Mouse (Mus musculus): ENCODE results near the gene Ly6g5c. TPM values are rescaled to one million over a fixed set of nuclear protein-coding genes. Genes with fewer than 3 reads are reported as not detected.
A peak's percentile ranks its signal among the peaks of the same experiment; 100 is the strongest.

Gene Ly6g5c
- polyA plus RNA-seq, 1 experiment, result not detected

DNA sequence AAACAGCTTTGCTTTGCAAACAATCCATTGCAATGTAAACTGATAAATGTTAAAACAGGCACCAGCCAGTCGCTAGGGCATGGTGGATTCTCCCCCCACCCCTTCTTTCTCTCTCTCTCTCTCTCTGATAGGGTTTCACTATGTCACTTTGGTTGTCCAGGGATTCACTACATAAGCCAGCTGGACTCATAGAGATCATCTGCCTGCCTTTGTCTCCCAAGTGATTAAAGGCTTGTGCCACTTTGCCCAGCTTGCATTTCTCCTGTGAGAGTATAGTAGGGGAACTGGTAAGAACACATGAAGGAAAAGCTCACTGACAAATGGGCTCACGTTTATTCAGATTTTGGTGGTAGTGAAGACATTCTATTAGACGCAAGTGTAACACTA, 24.1 kb downstream of the Ly6g5c start:
- WGBS, result 60% methylated on average over 3 of the region's 3 CpGs
- H3K4me3 ChIP-seq (ENCODE audit: insufficient read depth, low read depth, low read length), result no peak overlapping the region
- no peak for DNase-seq
- H3K27ac ChIP-seq (ENCODE audit: insufficient read depth, low read depth, low read length), result no peak overlapping the region; the same call in 1 of the 2 replicates
- TF ChIP-seq CTCF (conservative IDR thresholded peaks at IDR 0.05; ENCODE audit: insufficient read depth, insufficient read length, low read depth, low read length) (no peak), POLR2A (IDR thresholded peaks at IDR 0.05; ENCODE audit: low read depth, low read length) (no peak)
- H3K27me3 ChIP-seq (replicated peaks; ENCODE audit: control insufficient read depth, insufficient read depth, low read length), result no peaks in the 10 kb centered on the region
- H3K36me3 ChIP-seq (ENCODE audit: control insufficient read depth, insufficient read depth, low read length), result no peaks in the 10 kb centered on the region
- peaks cover 10% of the 10 kb centered on the region; the same call in 1 of the 2 replicates for H3K4me1 ChIP-seq (ENCODE audit: control insufficient read depth, insufficient read depth, low read length)

DNA sequence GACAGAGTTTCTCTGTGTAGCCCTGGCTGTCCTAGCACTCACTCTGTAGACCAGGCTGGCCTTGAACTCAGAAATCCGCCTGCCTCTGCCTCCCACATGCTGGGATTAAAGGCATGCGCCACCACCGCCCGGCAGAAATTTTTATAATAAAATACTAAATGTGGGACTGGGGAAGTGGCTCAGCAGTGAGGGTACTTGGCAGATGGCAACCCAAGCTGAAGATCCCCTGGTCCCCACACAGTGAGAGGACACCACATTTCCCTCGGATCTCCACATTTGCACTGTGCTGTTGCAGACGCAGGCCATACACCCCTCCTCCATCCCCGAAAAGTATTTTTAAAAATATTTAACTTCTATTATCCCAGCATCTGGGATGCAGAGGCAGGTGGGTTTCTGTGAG, 25.4 kb downstream of the Ly6g5c start:
- no peaks in the 10 kb centered on the region for H3K36me3 ChIP-seq (ENCODE audit: control insufficient read depth, insufficient read depth, low read length)
- H3K4me3 ChIP-seq (ENCODE audit: insufficient read depth, low read depth, low read length), result no peak overlapping the region
- DNase-seq, result no peak
- no peaks in the 10 kb centered on the region for H3K27me3 ChIP-seq (replicated peaks; ENCODE audit: control insufficient read depth, insufficient read depth, low read length)
- H3K4me1 ChIP-seq (ENCODE audit: control insufficient read depth, insufficient read depth, low read length), result peaks cover 5% of the 10 kb centered on the region; the same call in 1 of the 2 replicates
- WGBS, result 93% methylated on average over 7 of the region's 7 CpGs
- H3K27ac ChIP-seq (ENCODE audit: insufficient read depth, low read depth, low read length), result no peak overlapping the region
- TF ChIP-seq POLR2A (IDR thresholded peaks at IDR 0.05; ENCODE audit: low read depth, low read length) (no peak), CTCF (conservative IDR thresholded peaks at IDR 0.05; ENCODE audit: insufficient read depth, insufficient read length, low read depth, low read length) (no peak)

DNA sequence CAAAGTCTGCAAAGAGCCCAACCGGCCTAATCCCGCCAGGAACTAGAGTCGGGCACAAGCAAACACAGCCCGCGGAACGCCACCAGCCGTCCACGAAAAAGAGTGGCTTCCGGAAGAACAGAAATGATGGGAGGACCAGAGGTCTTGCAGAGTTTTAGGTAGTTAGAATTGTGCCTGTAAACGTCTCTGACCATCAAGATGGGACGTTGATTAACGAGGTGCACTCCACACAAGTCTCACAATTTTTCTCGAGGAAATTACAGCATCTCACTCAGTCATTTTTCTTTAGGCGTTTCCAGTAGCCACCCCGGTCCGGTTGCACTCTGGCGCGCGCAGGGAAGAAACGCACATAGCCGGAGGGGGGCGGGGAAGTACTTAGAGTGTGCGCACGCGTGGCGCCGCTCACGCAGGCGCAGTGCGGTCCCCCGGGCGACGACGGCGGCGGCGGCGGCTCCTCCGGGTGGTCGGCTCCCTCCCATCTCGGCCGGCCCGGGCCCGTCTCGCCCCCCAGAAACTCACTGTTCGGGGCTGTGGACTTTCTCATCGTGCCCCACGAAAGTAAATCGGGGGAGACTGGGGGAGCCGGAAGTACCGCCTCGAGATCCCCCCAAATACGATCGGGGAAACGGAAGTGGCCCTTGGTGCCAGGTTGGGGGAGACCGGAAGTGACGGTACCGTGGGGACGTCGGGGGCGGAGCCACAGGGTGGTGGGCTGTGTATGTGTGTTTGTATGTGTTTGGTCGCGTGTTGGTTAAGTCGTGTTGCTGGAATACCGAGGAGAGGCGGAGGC, 26.9 kb downstream of the Ly6g5c start, which contains the start of gene Bag6:
TSS of gene Bag6 (plus strand) at position 378 of the 790 bp plus-strand sequence.
- Histone ChIP-seq H3K27me3 (replicated peaks; ENCODE audit: control insufficient read depth, insufficient read depth, low read length) (no peaks in the 10 kb centered on the region), H3K4me1 (ENCODE audit: control insufficient read depth, insufficient read depth, low read length) (peaks cover 5% of the 10 kb centered on the region; the same call in 1 of the 2 replicates), H3K36me3 (ENCODE audit: control insufficient read depth, insufficient read depth, low read length) (no peaks in the 10 kb centered on the region; the same call in 1 of the 2 replicates), H3K27ac (ENCODE audit: insufficient read depth, low read depth, low read length) (peak within 1 kb of the TSS; percentile 100), H3K4me3 (ENCODE audit: insufficient read depth, low read depth, low read length) (peak within 1 kb of the TSS; percentile 95)
- TF ChIP-seq CTCF (conservative IDR thresholded peaks at IDR 0.05; ENCODE audit: insufficient read depth, insufficient read length, low read depth, low read length) (no peak), POLR2A (IDR thresholded peaks at IDR 0.05; ENCODE audit: low read depth, low read length) (peak; percentile 16)
- peak; percentile 96 for DNase-seq
- WGBS, result under 1% methylated on average over 66 of the region's 66 CpGs

DNA sequence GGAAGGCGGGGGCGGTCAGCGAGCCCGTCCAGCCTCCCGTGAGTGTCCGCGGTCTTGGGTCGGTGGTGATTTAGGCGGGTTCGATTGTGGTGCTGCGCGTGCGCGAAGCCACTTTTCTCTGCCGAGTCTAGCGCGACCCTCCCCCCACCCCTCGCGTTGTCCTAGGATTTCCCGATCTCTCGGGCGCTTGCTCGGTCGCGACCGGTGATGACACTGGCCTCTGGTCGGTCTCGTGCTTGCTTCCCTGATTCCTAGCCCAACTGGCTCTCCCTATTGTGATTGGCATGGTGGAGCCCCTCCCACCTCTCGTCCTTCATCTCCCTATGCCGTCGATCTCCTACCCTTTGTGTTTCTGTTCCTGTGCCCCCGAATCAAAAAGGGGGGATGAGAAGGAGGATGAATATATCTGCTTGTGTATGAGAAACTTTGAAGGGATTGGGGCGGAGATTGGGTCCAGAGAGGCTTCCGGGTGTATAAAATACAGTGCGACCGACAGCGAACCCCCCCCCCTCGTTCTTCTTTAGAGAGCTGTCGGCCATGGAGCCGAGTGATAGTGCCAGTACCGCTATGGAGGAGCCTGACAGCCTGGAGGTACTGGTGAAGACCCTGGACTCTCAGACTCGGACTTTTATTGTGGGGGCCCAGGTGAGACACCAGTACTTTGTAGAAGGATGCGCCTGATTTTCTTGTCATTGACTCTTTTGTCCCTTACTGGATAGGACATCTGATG, 27.7 kb downstream of the Ly6g5c start:
- H3K27ac ChIP-seq (ENCODE audit: insufficient read depth, low read depth, low read length), result peak overlapping the region; percentile 100
- no peak for DNase-seq
- under 1% methylated on average over 43 of the region's 43 CpGs for WGBS
- no peaks in the 10 kb centered on the region for H3K27me3 ChIP-seq (replicated peaks; ENCODE audit: control insufficient read depth, insufficient read depth, low read length)
- TF ChIP-seq POLR2A (IDR thresholded peaks at IDR 0.05; ENCODE audit: low read depth, low read length) (no peak), CTCF (conservative IDR thresholded peaks at IDR 0.05; ENCODE audit: insufficient read depth, insufficient read length, low read depth, low read length) (no peak)
- peak overlapping the region; percentile 95 for H3K4me3 ChIP-seq (ENCODE audit: insufficient read depth, low read depth, low read length)
- peaks cover 5% of the 10 kb centered on the region; the same call in 1 of the 2 replicates for H3K4me1 ChIP-seq (ENCODE audit: control insufficient read depth, insufficient read depth, low read length)
- H3K36me3 ChIP-seq (ENCODE audit: control insufficient read depth, insufficient read depth, low read length), result no peaks in the 10 kb centered on the region; the same call in 1 of the 2 replicates

DNA sequence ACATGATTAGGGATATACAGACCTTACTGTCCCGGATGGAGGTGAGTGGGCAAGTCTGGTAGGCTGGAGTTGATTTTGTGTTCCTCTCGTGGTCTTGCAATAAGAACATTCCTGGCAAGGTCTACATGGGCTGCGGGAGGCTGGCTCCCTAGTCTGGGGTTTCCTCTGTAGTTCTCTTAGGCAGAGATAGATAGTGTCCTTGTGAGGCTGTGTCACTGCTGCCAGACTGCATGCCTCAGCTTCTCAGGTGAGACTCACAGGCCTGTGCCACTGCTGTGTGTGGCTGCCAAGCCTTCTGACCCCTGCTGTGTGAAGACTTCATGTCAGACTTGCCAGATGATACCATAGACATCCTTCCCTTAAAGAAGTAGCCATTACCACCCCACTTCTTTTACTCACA, 31.2 kb downstream of the Ly6g5c start:
- Histone ChIP-seq H3K36me3 (ENCODE audit: control insufficient read depth, insufficient read depth, low read length) (peaks cover 15% of the 10 kb centered on the region), H3K4me1 (ENCODE audit: control insufficient read depth, insufficient read depth, low read length) (peaks cover 5% of the 10 kb centered on the region; the same call in 1 of the 2 replicates)
- WGBS, result 92% methylated on average over 3 of the region's 3 CpGs

DNA sequence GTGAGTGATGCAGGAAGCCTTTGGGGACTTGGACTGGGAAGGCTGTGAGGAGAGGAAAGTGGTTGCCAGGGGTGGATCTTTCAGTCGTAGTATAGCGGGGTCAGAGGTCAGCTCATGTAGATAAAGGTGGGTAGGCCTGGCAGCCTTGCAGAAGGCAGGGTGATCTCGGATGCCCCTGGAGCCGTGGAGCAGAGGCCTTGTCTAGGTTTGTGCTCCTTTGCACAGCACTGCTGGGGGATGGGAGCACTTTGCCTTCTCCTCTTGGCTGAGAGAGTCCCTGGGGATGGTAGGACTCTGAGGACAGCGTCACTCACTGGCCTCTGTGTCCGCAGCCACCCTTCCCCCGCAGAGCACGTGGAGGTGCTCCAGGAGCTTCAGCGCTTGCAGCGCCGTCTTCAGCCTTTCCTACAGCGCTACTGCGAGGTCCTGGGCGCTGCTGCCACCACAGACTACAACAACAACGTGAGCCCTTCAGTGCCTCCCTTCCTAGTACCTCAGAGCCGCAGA, 32.5 kb downstream of the Ly6g5c start:
- no peak overlapping the region for H3K27ac ChIP-seq (ENCODE audit: insufficient read depth, low read depth, low read length)
- H3K4me3 ChIP-seq (ENCODE audit: insufficient read depth, low read depth, low read length), result no peak overlapping the region
- peaks cover 5% of the 10 kb centered on the region; the same call in 1 of the 2 replicates for H3K4me1 ChIP-seq (ENCODE audit: control insufficient read depth, insufficient read depth, low read length)
- WGBS, result 72% methylated on average over 16 of the region's 16 CpGs
- peaks cover 17% of the 10 kb centered on the region for H3K36me3 ChIP-seq (ENCODE audit: control insufficient read depth, insufficient read depth, low read length)
- TF ChIP-seq CTCF (conservative IDR thresholded peaks at IDR 0.05; ENCODE audit: insufficient read depth, insufficient read length, low read depth, low read length) (no peak), POLR2A (IDR thresholded peaks at IDR 0.05; ENCODE audit: low read depth, low read length) (no peak)
- no peaks in the 10 kb centered on the region for H3K27me3 ChIP-seq (replicated peaks; ENCODE audit: control insufficient read depth, insufficient read depth, low read length)
- no peak for DNase-seq

More for the DNA sequence above, 31.2 kb downstream of the Ly6g5c start:
- Histone ChIP-seq H3K27ac (ENCODE audit: insufficient read depth, low read depth, low read length) (no peak overlapping the region), H3K4me3 (ENCODE audit: insufficient read depth, low read depth, low read length) (no peak overlapping the region), H3K27me3 (replicated peaks; ENCODE audit: control insufficient read depth, insufficient read depth, low read length) (no peaks in the 10 kb centered on the region)
- no peak for TF ChIP-seq CTCF (conservative IDR thresholded peaks at IDR 0.05; ENCODE audit: insufficient read depth, insufficient read length, low read depth, low read length)
- no peak for TF ChIP-seq POLR2A (IDR thresholded peaks at IDR 0.05; ENCODE audit: low read depth, low read length)
- DNase-seq, result no peak

Measured in kidney, adult 2 months (tissue).